8 mouse cellular contexts compared by ENCODE assay signal in the genomic region with DNA sequence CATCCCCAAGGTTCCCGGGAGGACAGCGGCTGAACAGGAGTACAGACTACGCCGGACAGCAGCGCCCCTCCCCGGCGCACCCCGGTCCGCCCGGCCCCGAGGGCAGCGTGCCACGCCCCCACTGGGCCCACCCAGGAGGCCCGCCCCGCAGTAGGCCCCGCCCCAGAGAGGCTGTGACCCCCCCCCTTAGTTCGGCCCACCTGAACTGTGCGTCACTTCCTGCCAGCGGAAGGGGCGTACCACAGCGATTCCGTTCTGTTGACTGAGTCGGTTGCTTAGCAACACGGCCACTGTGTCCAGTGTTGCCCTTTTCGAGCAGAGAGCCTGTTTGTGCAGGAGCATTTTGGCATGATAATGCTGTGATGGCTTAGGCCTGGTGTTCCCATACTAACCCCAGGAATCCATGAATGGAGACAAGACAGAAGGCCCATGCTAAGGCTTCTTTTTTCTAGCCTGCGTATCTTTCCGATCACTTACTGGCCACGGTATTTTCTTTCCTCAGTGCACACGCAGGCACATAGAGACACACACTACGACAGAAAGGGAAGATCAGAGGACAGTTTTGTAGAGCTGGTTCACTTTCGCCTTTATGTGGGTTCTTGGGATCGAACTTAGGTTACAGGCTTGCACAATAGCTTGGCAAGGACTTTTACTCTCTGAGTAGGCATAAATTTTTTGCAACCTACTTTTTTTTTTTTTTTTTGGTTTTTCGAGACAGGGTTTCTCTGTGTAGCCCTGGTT. TPM values are rescaled to one million over a fixed set of nuclear protein-coding genes. Genes with fewer than 3 reads are reported as not detected.
DNase-seq lines count a peak whose midpoint lies in the region; ATAC-seq and TF ChIP-seq lines count a peak whose summit lies in the region.

A gene (minus strand): TSS at position 142 of the 741 bp plus-strand sequence.

- H3K4me1 ChIP-seq in bone marrow, adult 2 months (ENCODE audit: control insufficient read depth, insufficient read depth, low read length), result no peaks in the 10 kb centered on the region
- H3K4me1 ChIP-seq in embryonic facial prominence, embryonic 14.5 days (ENCODE audit: control insufficient read depth, insufficient read depth, low read length), result peaks cover 6% of the 10 kb centered on the region
- peaks cover 4% of the 10 kb centered on the region; the same call in 1 of the 2 replicates for H3K4me1 ChIP-seq in heart, adult 2 months (ENCODE audit: control insufficient read depth, insufficient read depth, low read length)
- H3K4me1 ChIP-seq in kidney, adult 2 months (ENCODE audit: control insufficient read depth, insufficient read depth, low read length), result peaks cover 8% of the 10 kb centered on the region; the same call in 1 of the 2 replicates
- 0 out of 2 replicates have a peak, but pooled peaks cover 2% of the 10 kb centered on the region for H3K4me1 ChIP-seq in limb, embryonic 11.5 days (ENCODE audit: control insufficient read depth, insufficient read depth, low read length)
- peaks cover 27% of the 10 kb centered on the region for H3K4me1 ChIP-seq in midbrain, embryonic 13.5 days (replicated peaks)
- H3K4me1 ChIP-seq in small intestine, adult 2 months (ENCODE audit: control insufficient read depth, insufficient read depth, insufficient read length, low read length), result peaks cover 3% of the 10 kb centered on the region; the same call in 1 of the 2 replicates

- H3K27ac ChIP-seq in bone marrow, adult 2 months (ENCODE audit: control insufficient read depth, insufficient read depth, low read depth, low read length, poor library complexity), result peak within 1 kb of the TSS; percentile 72
- peak within 1 kb of the TSS; percentile 87 for H3K27ac ChIP-seq in embryonic facial prominence, embryonic 14.5 days (replicated peaks; ENCODE audit: low read depth, low read length)
- peak within 1 kb of the TSS; percentile 89 for H3K27ac ChIP-seq in heart, adult 2 months
- H3K27ac ChIP-seq in kidney, adult 2 months (ENCODE audit: insufficient read depth, low read depth, low read length), result peak within 1 kb of the TSS; percentile 75
- H3K27ac ChIP-seq in limb, embryonic 11.5 days (replicated peaks; ENCODE audit: low read depth, low read length), result 0 out of 2 replicates have a peak within 1 kb of the TSS, but pooled peaks have one; percentile 18
- peak within 1 kb of the TSS; percentile 71 for H3K27ac ChIP-seq in midbrain, embryonic 13.5 days
- peak within 1 kb of the TSS; percentile 94 for H3K27ac ChIP-seq in small intestine, adult 2 months (ENCODE audit: insufficient read depth, low read depth, low read length)

- peak; percentile 97 for DNase-seq in 3T3-L1 (ENCODE audit: low read depth, low spot score)
- peak; percentile 98 for DNase-seq in embryonic facial prominence, embryonic 14.5 days (ENCODE audit: low spot score)
- peak; percentile 94 to 95 for DNase-seq in heart, adult 2 months
- peak; percentile 98 for DNase-seq in kidney, adult 2 months
- peak; percentile 96 for DNase-seq in limb, embryonic 11.5 days (ENCODE audit: low spot score)

- TF ChIP-seq EP300 in heart, adult 2 months (IDR thresholded peaks at IDR 0.05; ENCODE audit: insufficient read depth, low read depth, low read length), result peak; percentile 59; the same call in 1 of the 2 replicates

- peak within 1 kb of the TSS; percentile 74 for H3K9ac ChIP-seq in embryonic facial prominence, embryonic 14.5 days (ENCODE audit: low read depth, low read length)
- H3K9ac ChIP-seq in heart, adult 2 months (ENCODE audit: low read depth, low read length), result peak within 1 kb of the TSS; percentile 82
- H3K9ac ChIP-seq in limb, embryonic 11.5 days (ENCODE audit: low read length), result peak within 1 kb of the TSS; percentile 56
- peak within 1 kb of the TSS; percentile 79 for H3K9ac ChIP-seq in midbrain, embryonic 13.5 days (replicated peaks)

- no peaks in the 10 kb centered on the region for H3K36me3 ChIP-seq in embryonic facial prominence, embryonic 14.5 days (ENCODE audit: control insufficient read depth, insufficient read depth, low read length)
- H3K36me3 ChIP-seq in heart, adult 2 months (ENCODE audit: control insufficient read depth, insufficient read depth, low read length), result no peaks in the 10 kb centered on the region; the same call in 1 of the 2 replicates
- H3K36me3 ChIP-seq in kidney, adult 2 months (ENCODE audit: control insufficient read depth, insufficient read depth, low read length), result no peaks in the 10 kb centered on the region
- no peaks in the 10 kb centered on the region for H3K36me3 ChIP-seq in limb, embryonic 11.5 days (ENCODE audit: control insufficient read depth, insufficient read depth, low read length)
- no peaks in the 10 kb centered on the region for H3K36me3 ChIP-seq in midbrain, embryonic 13.5 days
- no peaks in the 10 kb centered on the region for H3K36me3 ChIP-seq in small intestine, adult 2 months (ENCODE audit: control insufficient read depth, insufficient read depth, low read length)

- peak; percentile 97 for ATAC-seq in embryonic facial prominence, embryonic 14.5 days (ENCODE audit: low read depth)
- ATAC-seq in limb, embryonic 11.5 days (ENCODE audit: insufficient number of reproducible peaks, low FRiP score, low TSS enrichment, low read depth), result peak; percentile 97
- peak; percentile 97 for ATAC-seq in midbrain, embryonic 13.5 days

- H3K4me3 ChIP-seq in bone marrow, adult 2 months (replicated peaks; ENCODE audit: control insufficient read depth, low read depth, low read length), result peak within 1 kb of the TSS; percentile 77
- H3K4me3 ChIP-seq in embryonic facial prominence, embryonic 14.5 days (ENCODE audit: low read depth, low read length), result peak within 1 kb of the TSS; percentile 84
- H3K4me3 ChIP-seq in heart, adult 2 months, result peak within 1 kb of the TSS; percentile 66
- H3K4me3 ChIP-seq in kidney, adult 2 months (ENCODE audit: insufficient read depth, low read depth, low read length), result peak within 1 kb of the TSS; percentile 62
- H3K4me3 ChIP-seq in limb, embryonic 11.5 days (ENCODE audit: low read depth, low read length), result peak within 1 kb of the TSS; percentile 72
- peak within 1 kb of the TSS; percentile 75 for H3K4me3 ChIP-seq in midbrain, embryonic 13.5 days (replicated peaks)
- H3K4me3 ChIP-seq in small intestine, adult 2 months (ENCODE audit: low read depth, low read length), result peak within 1 kb of the TSS; percentile 84

- peak within 1 kb of the TSS; percentile 74 for H3K4me2 ChIP-seq in embryonic facial prominence, embryonic 14.5 days (ENCODE audit: low read depth, low read length)
- peak within 1 kb of the TSS; percentile 72 for H3K4me2 ChIP-seq in limb, embryonic 11.5 days (ENCODE audit: low read depth, severe bottlenecking)
- peak within 1 kb of the TSS; percentile 84 for H3K4me2 ChIP-seq in midbrain, embryonic 13.5 days (replicated peaks)

- no peak; the same call in 1 of the 2 replicates for TF ChIP-seq POLR2A in bone marrow, adult 2 months (IDR thresholded peaks at IDR 0.05; ENCODE audit: borderline replicate concordance, control insufficient read depth, low read depth, low read length)
- peak; percentile 65 for TF ChIP-seq POLR2A in heart, adult 2 months (IDR thresholded peaks at IDR 0.05; ENCODE audit: insufficient read depth, low read depth, low read length)
- TF ChIP-seq POLR2A in kidney, adult 2 months (IDR thresholded peaks at IDR 0.05; ENCODE audit: low read depth, low read length), result peak; percentile 4
- peak; percentile 84 for TF ChIP-seq POLR2A in small intestine, adult 2 months (IDR thresholded peaks at IDR 0.05; ENCODE audit: low read depth, low read length)

- no peaks in the 10 kb centered on the region for H3K9me3 ChIP-seq in embryonic facial prominence, embryonic 14.5 days (ENCODE audit: control insufficient read depth, low read length)
- no peaks in the 10 kb centered on the region for H3K9me3 ChIP-seq in limb, embryonic 11.5 days (ENCODE audit: control insufficient read depth, low read length)
- no peaks in the 10 kb centered on the region for H3K9me3 ChIP-seq in midbrain, embryonic 13.5 days

- TF ChIP-seq CTCF in bone marrow, adult 2 months (IDR thresholded peaks at IDR 0.05; ENCODE audit: control insufficient read depth, insufficient read depth, low read length), result no peak
- peak; percentile 43 for TF ChIP-seq CTCF in heart, adult 2 months (IDR thresholded peaks at IDR 0.05)
- no peak for TF ChIP-seq CTCF in kidney, adult 2 months (conservative IDR thresholded peaks at IDR 0.05; ENCODE audit: insufficient read depth, insufficient read length, low read depth, low read length)
- no peak for TF ChIP-seq CTCF in small intestine, adult 2 months (IDR thresholded peaks at IDR 0.05; ENCODE audit: extremely low read depth, insufficient read length, insufficient replicate concordance, low read depth, low read length)

- intact Hi-C loops in heart, adult 2 months (cut with DNase I), result loop anchor here (5.0 kb wide), 2 partner anchors 107 to 122 kb away; a partner anchor contains a TSS

- WGBS in bone marrow, adult 2 months, result 2% methylated on average over 33 of the region's 33 CpGs
- 7% methylated on average over 27 of the region's 33 CpGs for WGBS in embryonic facial prominence, embryonic 14.5 days
- 5% methylated on average over 32 of the region's 33 CpGs for WGBS in heart, adult 2 months
- 5% methylated on average over 33 of the region's 33 CpGs for WGBS in kidney, adult 2 months
- WGBS in limb, embryonic 11.5 days, result 8% methylated on average over 33 of the region's 33 CpGs
- 7% methylated on average over 33 of the region's 33 CpGs for WGBS in midbrain, embryonic 13.5 days
- WGBS in small intestine, adult 2 months, result 7% methylated on average over 33 of the region's 33 CpGs

- no peaks in the 10 kb centered on the region for H3K79me2 ChIP-seq in heart, adult 2 months (replicated peaks; ENCODE audit: control insufficient read depth, insufficient read depth, low read length)

- H3K27me3 ChIP-seq in embryonic facial prominence, embryonic 14.5 days (replicated peaks; ENCODE audit: control insufficient read depth, insufficient read depth, low read length), result no peaks in the 10 kb centered on the region
- no peaks in the 10 kb centered on the region for H3K27me3 ChIP-seq in heart, adult 2 months (ENCODE audit: control insufficient read depth, insufficient read depth, low read length)
- no peaks in the 10 kb centered on the region for H3K27me3 ChIP-seq in kidney, adult 2 months (replicated peaks; ENCODE audit: control insufficient read depth, insufficient read depth, low read length)
- no peaks in the 10 kb centered on the region for H3K27me3 ChIP-seq in limb, embryonic 11.5 days (ENCODE audit: control insufficient read depth, insufficient read depth, low read length)
- no peaks in the 10 kb centered on the region for H3K27me3 ChIP-seq in midbrain, embryonic 13.5 days
- H3K27me3 ChIP-seq in small intestine, adult 2 months (ENCODE audit: control insufficient read depth, insufficient read depth, low read length), result no peaks in the 10 kb centered on the region

RNA-seq across cellular contexts. Expression of the gene that starts here (rescaled TPM):
- polyA plus RNA-seq in bone marrow, adult 2 months (2011; ENCODE audit: insufficient read depth, insufficient read length, low replicate concordance, missing spikeins), result 4.7 and 9.0 TPM in 2 replicates
- polyA plus RNA-seq in embryonic facial prominence, embryonic 14.5 days (2014; fragmentation: Nextera tagmentation; extraction: Ambion mirVana), result 39.4 and 42.3 TPM in 2 replicates
- total RNA-seq in heart, adult 2 months (2021), result 100 to 1,000 TPM; 113 to 128 TPM
- 93.1 and 118 TPM in 2 replicates for polyA plus RNA-seq in heart, adult 2 months (2012; rRNA removed)
- polyA plus RNA-seq in kidney, adult 2 months (2012; rRNA removed), result 112 and 124 TPM in 2 replicates
- 25.7 and 26.0 TPM in 2 replicates for polyA plus RNA-seq in limb, embryonic 11.5 days (2014; fragmentation: Nextera tagmentation; extraction: Ambion mirVana)
- polyA plus RNA-seq in midbrain, embryonic 13.5 days (2015; fragmentation: Nextera tagmentation; extraction: Ambion mirVana), result 25.3 and 31.0 TPM in 2 replicates
- polyA plus RNA-seq in small intestine, adult 2 months (2012; rRNA removed), result 154 and 290 TPM in 2 replicates

Comparison
In these comparisons a context has a peak if more than half of its experiments do, and no peak if none do; other contexts are left out.
1. Peak in every context shown above with its lines: DNase-seq, ATAC-seq, H3K4me3 ChIP-seq and H3K27ac ChIP-seq.
2. H3K27ac ChIP-seq: peak in every context shown above with its lines; median percentile 94 in small intestine, adult 2 months; 89 in heart, adult 2 months; 87 in embryonic facial prominence, embryonic 14.5 days; 75 in kidney, adult 2 months; 72 in bone marrow, adult 2 months; 71 in midbrain, embryonic 13.5 days; 18 in limb, embryonic 11.5 days.